Comparison of ENCODE assay signal across 21 mouse cellular contexts in genomic region chr2:35612297-35612696, GRCm38 (mm10). TPM values are rescaled to one million over a fixed set of nuclear protein-coding genes. Genes with fewer than 3 reads are reported as not detected.
DNase-seq lines count a peak whose midpoint lies in the region; ATAC-seq and TF ChIP-seq lines count a peak whose summit lies in the region.
"Had no signal": no experiment of that assay in that cellular context is flagged by ENCODE, and none has a peak within 500 bp of the region (broad histone marks: within the 10 kb centered on the region; RNA-seq: fewer than 3 reads in every experiment).

No protein-coding gene starts in this region.

- no peak overlapping the region for H3K4me2 ChIP-seq in forebrain, embryonic 16.5 days (ENCODE audit: low read length)
- H3K4me2 ChIP-seq in heart, embryonic 11.5 days: no peak overlapping the region
- H3K4me2 ChIP-seq in lung, postnatal 0 days (replicated peaks; ENCODE audit: low read depth, low read length): no peak overlapping the region
- H3K4me2 ChIP-seq: forebrain, embryonic 13.5 days; limb, embryonic 15.5 days; midbrain, embryonic 11.5 days; neural tube, embryonic 13.5 days had no signal

- H3K4me1 ChIP-seq in forebrain, embryonic 10.5 days: peaks cover 78% of the 10 kb centered on the region
- peaks cover 22% of the 10 kb centered on the region for H3K4me1 ChIP-seq in forebrain, embryonic 16.5 days (replicated peaks; ENCODE audit: control insufficient read depth, insufficient read depth, low read length)
- H3K4me1 ChIP-seq in heart, embryonic 11.5 days (ENCODE audit: control insufficient read depth, insufficient read depth, low read length): peaks cover 88% of the 10 kb centered on the region
- peaks cover 25% of the 10 kb centered on the region; the same call in 1 of the 2 replicates for H3K4me1 ChIP-seq in lung, postnatal 0 days (ENCODE audit: insufficient read depth, low read depth, low read length)

- no peak for ATAC-seq in forebrain, embryonic 16.5 days
- ATAC-seq in heart, embryonic 11.5 days (replicated peaks; ENCODE audit: insufficient number of reproducible peaks, low FRiP score, low TSS enrichment): no peak
- peak; percentile 18; the same call in 1 of the 2 replicates for ATAC-seq in lung, postnatal 0 days
- ATAC-seq: forebrain, embryonic 13.5 days; inflammation-experienced regulatory T-cells, adult 6 months had no signal

- H3K4me3 ChIP-seq in forebrain, embryonic 10.5 days: no peak overlapping the region
- H3K4me3 ChIP-seq in forebrain, embryonic 16.5 days (replicated peaks; ENCODE audit: low read length): no peak overlapping the region
- no peak overlapping the region for H3K4me3 ChIP-seq in heart, embryonic 11.5 days (ENCODE audit: low read depth, low read length)
- H3K4me3 ChIP-seq in lung, postnatal 0 days (ENCODE audit: low read depth, low read length): no peak overlapping the region
- H3K4me3 ChIP-seq: forebrain, embryonic 13.5 days; limb, embryonic 15.5 days; neural tube, embryonic 13.5 days had no signal

- no peaks in the 10 kb centered on the region for H3K36me3 ChIP-seq in forebrain, embryonic 10.5 days (replicated peaks)
- no peaks in the 10 kb centered on the region for H3K36me3 ChIP-seq in forebrain, embryonic 16.5 days (ENCODE audit: control insufficient read depth, insufficient read depth)
- H3K36me3 ChIP-seq in heart, embryonic 11.5 days (ENCODE audit: control insufficient read depth, insufficient read depth, low read length): no peaks in the 10 kb centered on the region
- H3K36me3 ChIP-seq in lung, postnatal 0 days (ENCODE audit: insufficient read depth, low read length): no peaks in the 10 kb centered on the region
- H3K36me3 ChIP-seq: limb, embryonic 15.5 days; neural tube, embryonic 13.5 days had no signal

- no peaks in the 10 kb centered on the region for H3K9me3 ChIP-seq in forebrain, embryonic 10.5 days
- no peaks in the 10 kb centered on the region for H3K9me3 ChIP-seq in forebrain, embryonic 16.5 days (ENCODE audit: control insufficient read depth, low read length)
- no peaks in the 10 kb centered on the region for H3K9me3 ChIP-seq in heart, embryonic 11.5 days (replicated peaks; ENCODE audit: control insufficient read depth, low read length)
- H3K9me3 ChIP-seq in lung, postnatal 0 days (ENCODE audit: low read length): no peaks in the 10 kb centered on the region
- H3K9me3 ChIP-seq: forebrain, embryonic 13.5 days; limb, embryonic 15.5 days; neural tube, embryonic 13.5 days had no signal

- WGBS in forebrain, embryonic 10.5 days: 86% methylated on average over 7 of the region's 7 CpGs
- 82% methylated on average over 7 of the region's 7 CpGs for WGBS in forebrain, embryonic 16.5 days
- 72% methylated on average over 7 of the region's 7 CpGs for WGBS in heart, embryonic 11.5 days (ENCODE audit: insufficient replicate concordance)
- 67% methylated on average over 7 of the region's 7 CpGs for WGBS in lung, postnatal 0 days

- TF ChIP-seq CTCF in lung, postnatal 0 days (IDR thresholded peaks at IDR 0.05): no peak

- no peak for DNase-seq in forebrain, embryonic 10.5 days (ENCODE audit: extremely low spot score, low spot score)
- DNase-seq in heart, adult 9 months (ENCODE audit: low spot score in 2 of 2): no peak
- DNase-seq in lung, postnatal 0 days (ENCODE audit: low spot score): no peak
- DNase-seq in lung, postnatal 14 days: no peak
- DNase-seq in testis, postnatal 14 days (ENCODE audit: low spot score): peak; percentile 33
- no peak for DNase-seq in embryo, embryonic 11 days
- DNase-seq: adrenal gland, postnatal 14 days; kidney, adult 8-10 months; kidney, postnatal 25 days; layer of hippocampus, adult 9-11 months; lung, postnatal 4 days; right cerebral cortex, postnatal 25 days; thymus, postnatal 4 days had no signal

- H3K27me3 ChIP-seq in forebrain, embryonic 10.5 days (ENCODE audit: poor library complexity, severe bottlenecking): peaks cover 17% of the 10 kb centered on the region
- H3K27me3 ChIP-seq in forebrain, embryonic 16.5 days (replicated peaks; ENCODE audit: control insufficient read depth, insufficient read depth, low read length): no peaks in the 10 kb centered on the region
- H3K27me3 ChIP-seq in heart, embryonic 11.5 days (ENCODE audit: control insufficient read depth, insufficient read depth, low read length): no peaks in the 10 kb centered on the region
- H3K27me3 ChIP-seq in lung, postnatal 0 days (replicated peaks; ENCODE audit: insufficient read depth, low read length): no peaks in the 10 kb centered on the region
- H3K27me3 ChIP-seq: CH12.LX; forebrain, embryonic 13.5 days; limb, embryonic 15.5 days; neural tube, embryonic 13.5 days had no signal

- TF ChIP-seq EP300 in lung, postnatal 0 days (IDR thresholded peaks at IDR 0.05): no peak

- H3K9ac ChIP-seq in forebrain, embryonic 16.5 days (replicated peaks; ENCODE audit: low read depth, low read length): no peak overlapping the region
- peak overlapping the region; percentile 16; the same call in 1 of the 2 replicates for H3K9ac ChIP-seq in heart, embryonic 11.5 days (ENCODE audit: low read depth, low read length)
- H3K9ac ChIP-seq in lung, postnatal 0 days (replicated peaks; ENCODE audit: low read depth): no peak overlapping the region
- H3K9ac ChIP-seq: forebrain, embryonic 13.5 days; limb, embryonic 15.5 days; neural tube, embryonic 13.5 days had no signal

- peak overlapping the region; percentile 66; the same call in 1 of the 2 replicates for H3K27ac ChIP-seq in forebrain, embryonic 10.5 days
- no peak overlapping the region for H3K27ac ChIP-seq in forebrain, embryonic 16.5 days (ENCODE audit: low read length)
- no peak overlapping the region for H3K27ac ChIP-seq in heart, embryonic 11.5 days (ENCODE audit: low read depth, low read length)
- H3K27ac ChIP-seq in lung, postnatal 0 days (ENCODE audit: low read length): no peak overlapping the region
- H3K27ac ChIP-seq: forebrain, embryonic 13.5 days; limb, embryonic 15.5 days; neural tube, embryonic 13.5 days had no signal

RNA-seq across cellular contexts. Expression of gene Dab2ip, which starts 54.2 kb away (rescaled TPM):
- 22.0 and 23.3 TPM in 2 replicates for polyA plus RNA-seq in forebrain, embryonic 10.5 days (2016; fragmentation: Nextera tagmentation; extraction: Ambion mirVana)
- polyA plus RNA-seq in forebrain, embryonic 16.5 days (2015; fragmentation: Nextera tagmentation; extraction: Ambion mirVana): 39.3 and 42.8 TPM in 2 replicates
- 49.0 and 49.1 TPM in 2 replicates for polyA plus RNA-seq in heart, embryonic 11.5 days (2014; fragmentation: Nextera tagmentation; extraction: Ambion mirVana)
- polyA plus RNA-seq in lung, postnatal 0 days (2015; fragmentation: Nextera tagmentation; extraction: Ambion mirVana): 75.8 and 83.4 TPM in 2 replicates
